Mouse (Mus musculus): ENCODE data around the gene Mepce.

GRCm38 (mm10) chr5:137745214-137746171 lies 42.0 kb downstream of the Mepce start, which contains the start of gene Tsc22d4:
- TF ChIP-seq CTCF (IDR thresholded peaks at IDR 0.05; ENCODE audit: low read depth, low read length) (no peak), POLR2A (IDR thresholded peaks at IDR 0.05; ENCODE audit: extremely low read depth, insufficient read depth, low read length) (peak; percentile 69; the same call in 1 of the 2 replicates)

All from liver, adult 2 months (tissue).